Mouse (Mus musculus): Measurements from ENCODE around the gene Ephb6. TPM values are rescaled to one million over a fixed set of nuclear protein-coding genes. Genes with fewer than 3 reads are reported as not detected.

Gene Ephb6
- 1 to 10 TPM in 1 of 2 experiments, under 1 TPM in 1; 0.20 to 1.5 TPM for total RNA-seq (2023)

DNA sequence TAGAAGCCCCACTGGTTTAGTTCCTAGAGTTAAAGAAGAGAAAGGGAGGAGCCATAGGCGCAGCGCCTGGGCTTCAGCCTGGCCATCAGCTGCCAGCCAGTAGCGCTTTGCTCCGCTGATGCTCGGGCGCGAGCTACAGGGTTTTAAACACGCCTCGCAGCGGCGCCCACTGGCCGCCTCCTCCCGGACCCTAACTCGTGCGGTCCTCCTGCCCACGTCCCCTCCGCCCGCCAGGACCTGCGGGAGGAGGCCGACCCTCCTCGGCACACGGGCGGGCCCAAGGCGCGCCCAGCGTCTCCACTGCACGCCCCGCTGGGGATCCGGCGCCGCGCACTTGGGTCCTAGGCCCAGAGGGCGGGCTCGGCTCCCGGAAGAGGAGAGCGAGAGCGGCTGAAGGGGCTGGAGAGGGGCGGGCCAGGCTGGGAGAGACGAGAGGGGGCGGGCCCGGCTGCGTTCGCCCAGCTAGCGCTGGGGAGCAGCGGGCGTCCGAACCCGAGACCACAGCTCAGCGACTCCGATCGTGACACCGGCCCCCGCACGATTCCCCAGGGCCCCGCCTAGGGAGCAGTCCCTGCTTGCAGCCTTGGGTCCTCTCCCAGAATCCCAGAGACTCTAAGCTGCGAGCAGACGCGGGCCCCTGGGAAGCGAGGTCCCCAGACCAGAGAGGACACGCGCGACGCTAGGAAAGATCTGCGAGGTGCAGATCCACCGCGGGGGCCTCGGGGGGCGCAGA, at the start of gene Ephb6:
Ephb6 (plus strand) TSS at position 422 of the 733 bp plus-strand sequence.

DNA sequence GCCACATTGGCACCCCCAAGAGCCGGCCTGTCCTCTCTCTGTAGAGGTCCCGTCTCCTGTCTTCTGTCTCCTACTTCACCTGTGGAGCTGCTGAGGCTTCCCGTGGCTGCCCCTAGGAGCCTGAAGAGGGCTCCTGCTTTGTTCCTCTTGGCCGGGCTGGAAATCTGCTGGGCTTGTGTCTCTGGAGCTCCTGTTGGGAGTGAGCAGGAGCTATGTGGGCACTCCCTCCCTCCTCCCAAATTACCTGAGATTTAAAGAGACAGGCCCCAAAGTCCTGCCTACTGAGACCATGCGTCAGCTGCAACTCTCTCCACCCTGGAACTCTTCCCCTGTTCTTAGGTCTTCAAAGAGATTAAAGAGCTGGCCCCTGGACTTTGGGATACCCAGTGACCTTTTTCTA, 30.9 kb downstream of the Ephb6 start, which contains the start of gene Trpv6:
Trpv6 (minus strand) TSS at position 228 of the 400 bp plus-strand sequence.

Other genes starting within 250 kb of the Ephb6 start
- gene Prss3, start 227.8 kb upstream of the Ephb6 start, total RNA-seq (2023), result not detected
- not detected for gene Gm5771, start 213.1 kb upstream of the Ephb6 start, total RNA-seq (2023)
- gene Gm10334, start 159.3 kb upstream of the Ephb6 start, total RNA-seq (2023), result not detected
- gene Prss1, start 146.6 kb upstream of the Ephb6 start, total RNA-seq (2023), result not detected
- under 1 TPM in 1 of 2 experiments, not detected in 1; 0.53 TPM for gene Prss2, start 83.7 kb upstream of the Ephb6 start, total RNA-seq (2023)
- gene Trpv6, start 30.9 kb downstream of the Ephb6 start, total RNA-seq (2023), result not detected
- gene Trpv5, start 75.3 kb downstream of the Ephb6 start, total RNA-seq (2023), result not detected
- gene Llcfc1, start 78.9 kb downstream of the Ephb6 start, total RNA-seq (2023), result not detected
- 10 to 100 TPM; 32.9 to 46.7 TPM for gene Kel, start 98.9 kb downstream of the Ephb6 start, total RNA-seq (2023)
- not detected for gene Olfr459, start 169.7 kb downstream of the Ephb6 start, total RNA-seq (2023)
- not detected for gene Pip, start 242.1 kb downstream of the Ephb6 start, total RNA-seq (2023)
- not detected for gene Sval2, start 247.5 kb downstream of the Ephb6 start, total RNA-seq (2023)

All from neutrophil, adult 83 days (primary cell).